Mouse (Mus musculus) hindbrain, embryonic 15.5 days (tissue): Measurements from ENCODE around the gene Lbhd1. TPM values are rescaled to one million over a fixed set of nuclear protein-coding genes. Genes with fewer than 3 reads are reported as not detected.
A peak's percentile ranks its signal among the peaks of the same experiment; 100 is the strongest.
"Not testable (repeated sequence)": the region's sequence is repeated elsewhere in the genome, so short reads cannot be mapped to it uniquely, and the experiment has no call there.

ENCODE experiments used
- ATAC-seq: fragments of 200-750 bp; cut with Nextera tagmentation; 2 replicates; pipeline ENCODE4 v1.8.0; 2017; ENCODE audit warnings: low read depth, moderate number of reproducible peaks, moderate TSS enrichment; ENCODE audit not compliant: low FRiP score
- H3K27ac ChIP-seq: fragments of 300-500 bp; sonication (generic); replicated peaks from 2 replicates; pipeline ENCODE4 v1.5.1; 2015; ENCODE audit warnings: mild to moderate bottlenecking, inconsistent platforms
- H3K27me3 ChIP-seq: fragments of 300-500 bp; sonication (generic); 2 replicates; pipeline ENCODE4 v1.6.1; 2015; ENCODE audit warnings: control low read depth, inconsistent platforms
- H3K36me3 ChIP-seq: fragments of 300-500 bp; sonication (generic); 2 replicates; pipeline ENCODE4 v1.6.1; 2015; ENCODE audit warnings: control low read depth, inconsistent platforms
- H3K4me1 ChIP-seq: fragments of 300-500 bp; sonication (generic); replicated peaks from 2 replicates; pipeline ENCODE4 v1.6.1; 2015; ENCODE audit warnings: control low read depth, inconsistent platforms
- H3K4me2 ChIP-seq: fragments of 300-500 bp; sonication (generic); 2 replicates; pipeline ENCODE4 v1.6.1; 2015; ENCODE audit warnings: moderate library complexity, mild to moderate bottlenecking, inconsistent platforms
- H3K4me3 ChIP-seq: fragments of 300-500 bp; sonication (generic); 2 replicates; pipeline ENCODE4 v1.5.1; 2015; ENCODE audit warnings: mild to moderate bottlenecking, inconsistent platforms
- H3K9ac ChIP-seq: fragments of 300-500 bp; sonication (generic); 2 replicates; pipeline ENCODE4 v1.6.1; 2015; ENCODE audit warnings: inconsistent platforms
- H3K9me3 ChIP-seq: fragments of 300-500 bp; sonication (generic); 2 replicates; pipeline ENCODE4 v1.6.1; 2016; ENCODE audit warnings: control low read depth, inconsistent platforms
- WGBS: fragments of 180-500 bp; shearing (Covaris S2); methylation state at CpG from one replicate; pipeline ENCODE4 v1.1.7; 2015; 5-methylcytosine and 5-hydroxymethylcytosine counted together
- polyA plus RNA-seq: library from polyadenylated mRNA; unstranded; fragments of >200 nt; fragmentation: Nextera tagmentation; extraction: Ambion mirVana; gene quantifications from 2 replicates; pipeline ENCODE4 v1.2.1, GENCODE M21; 2015

The Lbhd1 gene
- polyA plus RNA-seq, 1 experiment from 2014 or later = 43.0 TPM

DNA sequence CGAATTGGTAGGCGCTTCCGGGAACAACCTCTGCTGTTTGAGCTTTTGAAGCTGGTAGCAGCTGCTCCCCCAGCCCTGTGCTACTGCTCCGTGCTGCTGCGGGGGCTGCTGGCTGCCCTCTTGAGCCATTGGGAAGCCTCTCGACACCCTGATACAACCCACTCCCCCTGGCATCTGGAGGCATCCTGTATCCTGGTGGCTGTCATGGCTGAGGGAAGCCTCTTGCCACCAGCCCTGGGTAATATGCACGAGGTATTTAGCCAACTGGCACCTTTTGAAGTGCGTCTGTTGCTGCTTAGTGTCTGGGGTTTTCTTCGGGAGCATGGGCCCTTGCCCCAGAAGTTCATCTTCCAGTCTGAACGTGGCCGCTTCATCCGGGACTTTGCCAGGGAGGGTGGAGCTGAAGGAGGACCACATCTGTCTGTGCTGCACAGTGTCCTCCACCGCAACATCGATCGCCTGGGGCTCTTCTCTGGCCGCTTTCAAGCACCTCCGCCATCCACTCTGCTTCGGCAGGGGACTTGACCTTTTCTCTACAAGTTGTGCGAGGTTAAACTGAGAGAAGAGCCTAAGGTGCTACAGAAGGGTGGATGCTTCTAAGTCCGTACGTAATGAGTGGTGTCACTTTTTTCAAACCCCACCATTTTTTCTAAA, 13.8 kb downstream of the Lbhd1 start:
- Histone ChIP-seq H3K4me1 (peaks cover 29% of the 10 kb centered on the region), H3K4me2 (peak overlapping the region; percentile 66), H3K4me3 (peak overlapping the region; percentile 60), H3K27ac (peak overlapping the region; percentile 81), H3K9ac (peak overlapping the region; percentile 84), H3K36me3 (peaks cover 11% of the 10 kb centered on the region)
- peak; percentile 43 for ATAC-seq
- H3K27me3 ChIP-seq, H3K9me3 ChIP-seq: not testable (repeated sequence)
- 16% methylated on average over 21 of the region's 21 CpGs for WGBS

DNA sequence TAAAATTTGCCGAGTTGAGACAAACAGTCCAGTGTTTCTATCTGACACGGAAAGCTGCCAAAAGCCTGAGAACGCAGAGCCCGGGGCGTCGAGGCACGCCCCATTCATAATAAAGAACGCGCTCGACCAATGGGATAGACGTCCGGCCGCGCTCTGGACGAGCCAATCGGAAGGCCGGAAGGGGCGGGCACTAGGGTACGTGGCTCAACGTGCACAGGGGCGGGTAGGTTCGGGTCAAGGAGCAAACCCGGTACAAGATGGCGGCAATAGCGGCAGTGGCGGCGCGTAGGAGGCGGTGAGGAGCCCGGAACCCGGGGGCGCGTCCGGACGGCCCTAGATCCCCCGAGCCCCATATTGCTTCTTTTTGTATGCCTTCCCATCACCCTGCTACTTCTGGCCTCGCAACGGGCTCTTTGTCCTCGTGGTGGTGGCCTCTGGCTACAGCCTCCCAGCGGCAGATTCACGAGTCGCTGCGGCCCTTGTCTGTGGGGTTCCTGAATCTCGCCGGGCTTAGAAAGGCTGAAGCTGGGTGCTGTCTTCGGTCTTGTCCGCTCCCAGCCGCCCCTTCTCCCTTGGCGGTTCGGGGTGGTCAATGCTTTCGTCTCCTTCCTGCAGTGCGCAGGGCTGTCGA, 14.4 kb downstream of the Lbhd1 start, which contains the start of gene Ganab:
TSS of gene Ganab (plus strand) at position 207 of the 631 bp plus-strand sequence.
- Histone ChIP-seq H3K27ac (peak within 1 kb of the TSS; percentile 81), H3K4me2 (peak within 1 kb of the TSS; percentile 66), H3K9me3 (no peaks in the 10 kb centered on the region), H3K27me3 (no peaks in the 10 kb centered on the region), H3K36me3 (peaks cover 16% of the 10 kb centered on the region), H3K4me1 (peaks cover 29% of the 10 kb centered on the region), H3K4me3 (peak within 1 kb of the TSS; percentile 60), H3K9ac (peak within 1 kb of the TSS; percentile 84)
- WGBS = under 1% methylated on average over 53 of the region's 53 CpGs
- peak; percentile 98 for ATAC-seq

DNA sequence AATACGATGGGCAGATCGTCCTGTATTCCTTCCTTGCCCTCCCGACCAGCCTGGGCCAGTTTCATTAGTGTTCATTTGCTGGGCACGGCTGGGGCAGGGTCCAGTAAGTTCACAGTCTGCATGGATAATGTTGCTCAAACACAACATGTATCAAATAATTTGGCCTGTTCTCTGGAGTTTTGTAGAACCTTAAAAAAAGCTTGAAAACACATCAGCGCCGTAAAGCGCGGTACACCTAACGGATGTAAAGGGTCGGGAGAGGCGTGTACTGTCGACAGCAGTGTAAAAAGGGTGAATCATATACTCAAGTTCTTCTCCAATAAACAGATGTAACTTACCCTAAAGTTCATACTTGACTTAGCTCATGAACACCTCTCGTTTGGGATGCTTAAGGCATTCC, 15.0 kb downstream of the Lbhd1 start:
- H3K27me3 ChIP-seq = no peaks in the 10 kb centered on the region
- peak overlapping the region; percentile 81 for H3K27ac ChIP-seq
- peak overlapping the region; percentile 66 for H3K4me2 ChIP-seq
- H3K4me1 ChIP-seq = peaks cover 25% of the 10 kb centered on the region
- H3K9me3 ChIP-seq = no peaks in the 10 kb centered on the region
- peak overlapping the region; percentile 84 for H3K9ac ChIP-seq
- ATAC-seq = no peak
- 15% methylated on average over 13 of the region's 13 CpGs for WGBS
- peak overlapping the region; percentile 60 for H3K4me3 ChIP-seq
- peaks cover 21% of the 10 kb centered on the region for H3K36me3 ChIP-seq

DNA sequence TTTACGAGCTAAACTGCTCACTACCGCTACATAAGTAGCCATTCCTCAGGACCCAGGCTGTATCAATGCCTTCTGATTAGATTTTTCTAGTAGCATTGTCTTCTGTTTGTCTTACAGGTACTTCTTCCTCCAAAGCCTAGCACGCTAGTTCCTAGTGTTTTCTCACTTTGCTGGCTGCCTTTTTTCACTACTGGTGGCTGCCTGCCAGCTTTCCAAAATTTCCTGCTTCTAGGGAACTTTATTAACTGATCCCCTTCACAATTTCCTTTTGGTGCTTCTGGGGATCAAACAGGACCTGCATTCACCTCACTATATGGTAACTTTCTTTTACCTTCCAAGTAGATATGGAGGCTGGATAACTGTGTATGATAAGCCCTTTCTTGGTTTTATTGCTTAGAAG, 15.5 kb downstream of the Lbhd1 start:
- H3K27me3 ChIP-seq = no peaks in the 10 kb centered on the region
- peaks cover 25% of the 10 kb centered on the region for H3K36me3 ChIP-seq
- H3K27ac ChIP-seq = no peak overlapping the region
- ATAC-seq = no peak
- peaks cover 20% of the 10 kb centered on the region for H3K4me1 ChIP-seq
- H3K9ac ChIP-seq = peak overlapping the region; percentile 84
- H3K4me3 ChIP-seq = peak overlapping the region; percentile 60
- no peaks in the 10 kb centered on the region for H3K9me3 ChIP-seq
- H3K4me2 ChIP-seq = peak overlapping the region; percentile 66
- 63% methylated on average over 3 of the region's 3 CpGs for WGBS

DNA sequence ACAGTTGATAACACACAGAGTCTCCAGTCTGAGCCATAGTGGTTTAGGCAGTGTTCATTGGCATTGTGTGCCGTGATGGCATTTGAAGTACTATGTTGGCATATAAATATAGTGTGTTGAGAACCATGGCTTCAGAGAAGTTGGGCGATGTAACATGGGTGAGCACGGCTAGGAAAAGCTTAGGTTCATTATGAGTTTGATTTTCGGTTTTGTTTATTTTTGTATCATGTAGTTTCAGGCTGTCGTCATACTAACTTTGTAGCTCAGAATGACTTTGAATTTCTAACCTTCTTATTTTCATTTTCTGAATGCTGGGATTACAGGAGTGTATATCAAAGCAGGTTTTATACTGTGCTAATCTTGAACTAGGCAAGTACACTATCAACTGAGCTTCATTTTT, 19.9 kb downstream of the Lbhd1 start:
- ATAC-seq = no peak

DNA sequence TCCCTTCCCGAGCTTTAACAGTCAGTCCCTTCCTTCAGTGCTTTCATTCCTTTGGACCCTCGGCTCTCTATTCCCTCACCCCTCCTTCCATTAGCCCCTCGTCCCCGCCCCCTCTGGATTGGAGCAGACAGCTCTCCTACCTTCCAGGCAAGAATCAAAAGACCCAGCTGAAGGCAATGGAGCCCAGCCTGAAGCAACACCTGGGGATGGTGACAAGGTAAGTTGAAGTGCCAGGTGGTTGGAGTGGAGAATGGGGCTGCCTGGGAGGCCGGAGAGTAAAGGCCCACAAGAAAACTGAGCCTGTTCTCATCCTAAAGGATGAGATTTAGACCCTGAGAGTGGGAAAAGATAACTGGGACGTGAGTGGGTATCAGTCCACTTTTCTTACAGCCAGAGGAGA, 25.0 kb downstream of the Lbhd1 start:
- no peak overlapping the region for H3K4me3 ChIP-seq
- H3K4me2 ChIP-seq = no peak overlapping the region
- peaks cover 92% of the 10 kb centered on the region for H3K36me3 ChIP-seq
- no peaks in the 10 kb centered on the region for H3K27me3 ChIP-seq
- H3K9ac ChIP-seq = no peak overlapping the region
- ATAC-seq = no peak
- H3K27ac ChIP-seq = no peak overlapping the region
- H3K9me3 ChIP-seq = no peaks in the 10 kb centered on the region
- H3K4me1 ChIP-seq = no peaks in the 10 kb centered on the region
- WGBS = 90% methylated on average over 6 of the region's 6 CpGs

More for the DNA sequence above, 19.9 kb downstream of the Lbhd1 start:
- Histone ChIP-seq H3K9ac (no peak overlapping the region), H3K4me3 (no peak overlapping the region), H3K36me3 (peaks cover 58% of the 10 kb centered on the region), H3K4me2 (no peak overlapping the region), H3K27ac (no peak overlapping the region), H3K27me3 (no peaks in the 10 kb centered on the region), H3K9me3 (no peaks in the 10 kb centered on the region), H3K4me1 (peaks cover 11% of the 10 kb centered on the region)
- WGBS = 96% methylated on average over 5 of the region's 5 CpGs

DNA sequence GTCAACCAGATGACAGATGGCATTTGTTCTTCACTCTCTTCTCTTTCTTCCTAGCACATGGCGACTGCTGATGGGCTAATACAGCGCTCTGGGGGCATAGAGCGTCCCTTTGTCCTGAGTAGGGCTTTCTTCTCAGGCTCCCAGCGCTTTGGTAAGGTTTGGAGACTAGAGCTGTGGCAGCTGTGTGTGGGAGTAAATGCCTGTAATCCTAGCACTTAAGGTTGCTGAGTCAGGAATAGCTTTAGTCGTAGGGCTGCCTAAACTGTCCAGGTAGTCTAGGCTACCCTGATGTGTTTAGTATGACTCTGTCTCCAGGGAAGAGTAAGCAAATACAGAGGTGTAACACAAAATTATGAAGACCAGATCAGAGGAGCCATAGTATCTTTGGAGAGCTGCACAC, 28.3 kb downstream of the Lbhd1 start:
- Histone ChIP-seq H3K27ac (no peak overlapping the region), H3K36me3 (peaks cover 99% of the 10 kb centered on the region), H3K4me3 (no peak overlapping the region), H3K9ac (no peak overlapping the region), H3K4me1 (no peaks in the 10 kb centered on the region), H3K9me3 (no peaks in the 10 kb centered on the region), H3K27me3 (no peaks in the 10 kb centered on the region), H3K4me2 (no peak overlapping the region)
- WGBS = 94% methylated on average over 5 of the region's 5 CpGs
- no peak for ATAC-seq

DNA sequence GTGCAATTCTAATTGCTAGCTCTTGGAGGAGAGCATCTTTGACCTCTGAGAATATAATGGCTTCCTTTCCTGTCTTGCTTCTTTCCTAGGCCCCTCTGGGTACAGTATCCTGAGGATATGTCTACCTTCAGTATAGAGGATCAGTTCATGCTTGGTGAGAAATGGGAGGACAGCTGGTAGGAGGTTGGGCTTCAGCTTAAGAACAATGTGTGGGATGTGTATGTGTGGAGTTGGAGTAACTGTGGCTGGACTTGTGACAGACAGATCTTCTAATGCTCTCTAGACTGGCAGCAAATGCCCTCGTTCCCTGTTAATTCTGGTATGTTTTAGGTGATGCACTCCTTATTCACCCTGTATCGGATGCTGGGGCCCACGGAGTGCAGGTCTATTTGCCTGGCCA, 30.7 kb downstream of the Lbhd1 start:
- Histone ChIP-seq H3K27ac (no peak overlapping the region), H3K4me3 (no peak overlapping the region), H3K27me3 (no peaks in the 10 kb centered on the region), H3K9ac (no peak overlapping the region), H3K4me2 (no peak overlapping the region), H3K9me3 (no peaks in the 10 kb centered on the region), H3K4me1 (no peaks in the 10 kb centered on the region), H3K36me3 (peaks cover 78% of the 10 kb centered on the region)
- 97% methylated on average over 3 of the region's 3 CpGs for WGBS
- ATAC-seq = no peak

DNA sequence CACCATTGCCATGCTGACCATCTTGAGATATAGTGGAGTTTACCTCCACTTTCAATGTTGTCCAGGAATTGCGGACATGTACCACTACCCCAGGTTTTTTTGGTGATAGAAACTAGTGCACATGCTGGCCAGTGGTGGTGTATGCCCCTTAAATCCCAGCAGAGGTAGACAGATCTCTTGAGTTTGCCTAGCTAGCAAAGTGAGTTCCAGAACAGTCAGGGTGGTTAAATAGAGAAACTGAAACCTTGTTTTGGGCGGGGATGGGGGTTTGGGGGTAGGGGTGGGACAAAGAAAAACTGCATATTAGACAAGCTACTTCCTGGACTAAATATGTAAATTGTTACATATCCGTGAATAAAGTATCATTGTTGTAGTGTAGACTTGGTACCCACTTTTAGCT, 35.5 kb downstream of the Lbhd1 start:
- Histone ChIP-seq H3K27me3 (no peaks in the 10 kb centered on the region), H3K4me1 (peaks cover 21% of the 10 kb centered on the region), H3K27ac (no peak overlapping the region), H3K4me2 (no peak overlapping the region), H3K36me3 (peaks cover 30% of the 10 kb centered on the region), H3K9ac (no peak overlapping the region), H3K4me3 (no peak overlapping the region), H3K9me3 (no peaks in the 10 kb centered on the region)
- no peak for ATAC-seq
- 96% methylated on average over 3 of the region's 3 CpGs for WGBS

DNA sequence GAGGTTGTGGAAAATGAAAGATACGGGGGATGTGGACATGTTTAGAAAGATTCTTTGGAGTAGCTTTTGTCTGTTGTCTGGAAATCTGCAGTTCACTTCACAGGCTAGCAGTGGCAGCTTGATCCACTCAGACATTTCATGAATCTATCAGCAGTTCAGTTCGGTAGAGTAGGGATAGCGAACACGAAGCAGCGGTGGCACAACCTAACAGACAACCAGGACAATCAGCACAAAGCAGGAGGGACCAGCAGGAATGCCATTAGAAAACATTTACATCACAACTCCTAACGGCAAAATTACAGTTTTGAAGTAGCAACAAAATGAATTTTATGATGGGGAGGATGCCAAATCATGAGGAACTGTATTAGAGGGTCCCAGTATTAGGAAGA, 36.1 kb downstream of the Lbhd1 start:
- Histone ChIP-seq H3K4me1 (peaks cover 21% of the 10 kb centered on the region), H3K9ac (peak overlapping the region; percentile 82), H3K4me3 (peak overlapping the region; percentile 99), H3K27me3 (no peaks in the 10 kb centered on the region), H3K36me3 (peaks cover 24% of the 10 kb centered on the region), H3K27ac (peak overlapping the region; percentile 93), H3K9me3 (no peaks in the 10 kb centered on the region), H3K4me2 (peak overlapping the region; percentile 83)
- no peak for ATAC-seq
- 75% methylated on average over 6 of the region's 6 CpGs for WGBS

DNA sequence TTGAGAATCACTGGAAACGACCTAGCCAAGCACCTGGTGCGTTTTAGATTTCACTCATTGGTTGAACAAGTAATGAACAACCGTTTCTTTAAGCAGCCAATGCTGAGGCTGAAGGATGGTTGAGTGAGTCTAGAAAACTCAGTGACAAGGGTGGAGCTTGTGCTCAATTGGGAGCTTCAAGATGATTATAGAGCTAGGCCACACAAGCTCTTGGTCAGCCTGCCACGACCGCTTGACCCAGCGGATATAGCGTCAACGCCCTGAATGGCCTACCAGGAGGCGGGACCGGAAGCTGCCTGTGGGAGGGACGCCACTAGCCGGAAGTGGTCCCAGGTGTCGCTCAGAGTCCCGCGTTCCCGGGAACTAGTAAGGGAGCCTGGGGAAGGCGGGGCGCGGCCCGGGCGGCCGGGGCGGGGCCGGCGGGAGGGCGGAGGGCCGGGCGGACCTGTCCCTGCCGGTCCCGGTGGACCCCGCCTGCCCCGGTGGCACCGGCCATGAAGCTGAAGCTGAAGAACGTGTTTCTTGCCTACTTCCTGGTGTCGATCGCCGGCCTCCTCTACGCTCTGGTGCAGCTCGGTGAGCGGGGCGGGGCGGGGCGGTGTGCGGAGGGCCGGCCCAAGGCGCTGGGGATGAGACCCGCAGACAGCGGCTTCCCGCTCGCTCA, 36.7 kb downstream of the Lbhd1 start, which contains the start of gene B3gat3:
TSS of gene B3gat3 (plus strand) at position 302 of the 664 bp plus-strand sequence.
- peak; percentile 98 for ATAC-seq

DNA sequence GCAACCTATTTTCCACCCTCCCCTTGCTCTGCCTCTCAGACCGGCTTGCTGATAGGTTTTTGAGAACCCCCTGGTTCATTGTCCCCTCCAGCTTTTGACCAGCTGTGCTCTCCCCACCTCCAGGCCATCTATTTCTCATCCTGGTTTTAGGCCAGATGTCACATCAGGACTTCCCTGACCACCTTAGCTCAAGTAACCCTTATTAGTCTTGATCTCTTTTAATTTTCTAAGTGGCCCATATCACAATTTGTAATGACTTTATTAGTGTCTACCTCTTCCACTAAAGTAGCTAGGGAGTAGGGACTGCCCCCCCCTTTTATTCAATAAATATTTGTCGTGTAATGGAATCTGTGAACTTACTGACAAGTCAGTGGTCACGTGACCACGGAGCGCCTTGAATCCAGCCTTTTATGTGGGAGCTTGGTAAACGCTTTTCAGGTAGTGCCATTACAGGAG, 37.3 kb downstream of the Lbhd1 start:
- Histone ChIP-seq H3K4me1 (peaks cover 21% of the 10 kb centered on the region), H3K4me3 (peak overlapping the region; percentile 99), H3K9me3 (no peaks in the 10 kb centered on the region), H3K36me3 (peaks cover 15% of the 10 kb centered on the region), H3K9ac (peak overlapping the region; percentile 82), H3K27me3 (no peaks in the 10 kb centered on the region), H3K27ac (peak overlapping the region; percentile 93), H3K4me2 (peak overlapping the region; percentile 83)
- ATAC-seq = no peak
- WGBS = 2% methylated on average over 6 of the region's 6 CpGs

More for the DNA sequence above, 36.7 kb downstream of the Lbhd1 start, which contains the start of gene B3gat3:
- peak within 1 kb of the TSS; percentile 99 for H3K4me3 ChIP-seq
- H3K4me1 ChIP-seq = peaks cover 21% of the 10 kb centered on the region
- no peaks in the 10 kb centered on the region for H3K27me3 ChIP-seq
- H3K36me3 ChIP-seq = peaks cover 18% of the 10 kb centered on the region
- H3K27ac ChIP-seq = peak within 1 kb of the TSS; percentile 93
- H3K4me2 ChIP-seq = peak within 1 kb of the TSS; percentile 83
- 2% methylated on average over 43 of the region's 50 CpGs for WGBS
- H3K9me3 ChIP-seq = no peaks in the 10 kb centered on the region
- H3K9ac ChIP-seq = peak within 1 kb of the TSS; percentile 82
